Mouse (Mus musculus) midbrain, embryonic 16.5 days (tissue): ENCODE measurements around the gene Rnf39. TPM values are rescaled to one million over a fixed set of nuclear protein-coding genes. Genes with fewer than 3 reads are reported as not detected.
A peak's percentile ranks its signal among the peaks of the same experiment; 100 is the strongest.

Experiments
- ATAC-seq: fragments of 200-750 bp; cut with Nextera tagmentation; 2 replicates; pipeline ENCODE4 v1.8.0; 2017; ENCODE audit warnings: moderate TSS enrichment
- H3K27ac ChIP-seq: fragments of 300-500 bp; sonication (generic); 2 replicates; pipeline ENCODE4 v1.5.1; 2014; ENCODE audit warnings: mild to moderate bottlenecking, low read length, mixed read lengths
- H3K27me3 ChIP-seq: fragments of 300-500 bp; sonication (generic); 2 replicates; pipeline ENCODE4 v1.6.1; 2014; ENCODE audit warnings: low read depth, low read length, mixed read lengths; ENCODE audit not compliant: control insufficient read depth, insufficient read depth
- H3K36me3 ChIP-seq: fragments of 300-500 bp; sonication (generic); 2 replicates; pipeline ENCODE4 v1.6.1; 2014; ENCODE audit warnings: mild to moderate bottlenecking, low read length, moderate library complexity, mixed read lengths; ENCODE audit not compliant: control insufficient read depth, insufficient read depth
- H3K4me1 ChIP-seq: fragments of 300-500 bp; sonication (generic); 2 replicates; pipeline ENCODE4 v1.6.1; 2014; ENCODE audit warnings: mild to moderate bottlenecking, low read length, mixed read lengths; ENCODE audit not compliant: control insufficient read depth, insufficient read depth
- H3K4me2 ChIP-seq: fragments of 300-500 bp; sonication (generic); 2 replicates; pipeline ENCODE4 v1.6.1; 2014; ENCODE audit warnings: mild to moderate bottlenecking, low read length, mixed read lengths
- H3K4me3 ChIP-seq: fragments of 300-500 bp; sonication (generic); 2 replicates; pipeline ENCODE4 v1.5.1; 2014; ENCODE audit warnings: low read depth, mild to moderate bottlenecking, low read length, moderate library complexity, mixed read lengths
- H3K9ac ChIP-seq: fragments of 300-500 bp; sonication (generic); 2 replicates; pipeline ENCODE4 v1.6.1; 2014; ENCODE audit warnings: low read depth, low read length, mixed read lengths
- H3K9me3 ChIP-seq: fragments of 300-500 bp; sonication (generic); replicated peaks from 2 replicates; pipeline ENCODE4 v1.6.1; 2014; ENCODE audit warnings: mild to moderate bottlenecking, low read length, mixed read lengths; ENCODE audit not compliant: control insufficient read depth, poor library complexity, severe bottlenecking
- WGBS: fragments of 180-500 bp; shearing (Covaris S2); extraction: QIAGEN DNeasy Blood & Tissue Kit; methylation state at CpG from one replicate; pipeline ENCODE4 v1.1.7; 2014; 5-methylcytosine and 5-hydroxymethylcytosine counted together
- polyA plus RNA-seq: library from polyadenylated mRNA; unstranded; fragments of >200 nt; fragmentation: Nextera tagmentation; extraction: Ambion mirVana; gene quantifications from 2 replicates; pipeline ENCODE4 v1.2.1, GENCODE M21; 2015

The Rnf39 gene
- polyA plus RNA-seq, 1 experiment from 2014 or later, result 2.0 TPM

DNA sequence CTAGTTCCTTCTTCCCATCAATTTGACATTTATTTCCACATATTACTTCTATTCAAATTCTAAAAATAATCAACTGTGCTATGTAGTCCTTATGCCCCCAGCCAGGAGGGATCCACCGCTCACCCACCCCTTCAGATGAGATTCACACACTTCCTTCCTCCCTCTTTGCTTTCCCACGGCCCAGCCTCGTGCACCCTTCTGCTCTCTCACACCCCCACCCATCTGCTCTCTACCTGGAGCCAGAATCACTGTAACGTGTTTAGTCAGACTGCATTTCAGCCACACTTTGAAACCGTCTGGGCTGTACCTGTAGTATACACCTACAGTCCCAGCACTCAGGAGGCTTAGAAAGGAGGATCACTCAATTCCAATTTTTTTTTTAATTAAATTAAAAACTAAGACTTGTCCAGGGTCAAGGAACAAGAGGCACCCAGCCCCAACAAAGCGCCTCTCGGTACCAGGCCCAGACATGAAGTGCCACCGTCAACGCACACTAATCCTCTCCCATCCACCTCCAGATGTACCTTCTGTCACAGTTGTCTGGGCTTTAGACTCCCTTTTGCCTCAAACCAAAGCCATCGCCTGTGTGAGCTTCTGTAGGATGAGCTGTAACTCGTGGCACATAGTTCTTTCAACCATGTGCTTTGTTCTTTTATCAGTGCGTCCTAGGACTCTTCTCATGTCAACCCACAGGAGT lies 13.3 kb upstream of the Rnf39 start:
- Histone ChIP-seq H3K9me3 (no peaks in the 10 kb centered on the region), H3K36me3 (no peaks in the 10 kb centered on the region), H3K4me2 (no peak overlapping the region), H3K27me3 (no peaks in the 10 kb centered on the region), H3K9ac (no peak overlapping the region), H3K4me1 (no peaks in the 10 kb centered on the region), H3K27ac (no peak overlapping the region), H3K4me3 (no peak overlapping the region)
- no peak for ATAC-seq
- 76% methylated on average over 12 of the region's 12 CpGs for WGBS

DNA sequence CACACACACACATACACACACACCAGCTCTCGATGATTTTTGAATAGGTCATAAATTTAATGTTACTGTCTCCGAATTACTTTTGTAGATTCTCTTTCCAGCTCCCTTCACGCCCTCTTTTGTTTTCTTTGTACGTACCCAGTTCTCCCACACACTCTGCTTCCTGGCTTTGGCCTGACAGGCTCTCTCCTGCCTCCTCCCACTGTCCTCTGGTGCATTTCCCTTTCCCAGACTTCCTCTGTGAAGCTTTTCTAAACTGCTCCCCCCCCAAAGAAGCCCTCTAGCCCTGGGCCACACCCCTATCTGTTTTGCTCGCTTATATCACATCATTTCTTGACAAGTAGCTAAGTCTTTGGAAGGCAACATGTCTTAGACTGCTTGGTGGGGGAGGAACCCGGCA lies 12.5 kb upstream of the Rnf39 start:
- Histone ChIP-seq H3K4me1 (no peaks in the 10 kb centered on the region), H3K36me3 (no peaks in the 10 kb centered on the region), H3K27me3 (no peaks in the 10 kb centered on the region), H3K4me2 (no peak overlapping the region), H3K4me3 (no peak overlapping the region), H3K9ac (no peak overlapping the region), H3K9me3 (no peaks in the 10 kb centered on the region), H3K27ac (no peak overlapping the region)
- ATAC-seq, result no peak
- WGBS, result 85% methylated on average over 6 of the region's 6 CpGs

DNA sequence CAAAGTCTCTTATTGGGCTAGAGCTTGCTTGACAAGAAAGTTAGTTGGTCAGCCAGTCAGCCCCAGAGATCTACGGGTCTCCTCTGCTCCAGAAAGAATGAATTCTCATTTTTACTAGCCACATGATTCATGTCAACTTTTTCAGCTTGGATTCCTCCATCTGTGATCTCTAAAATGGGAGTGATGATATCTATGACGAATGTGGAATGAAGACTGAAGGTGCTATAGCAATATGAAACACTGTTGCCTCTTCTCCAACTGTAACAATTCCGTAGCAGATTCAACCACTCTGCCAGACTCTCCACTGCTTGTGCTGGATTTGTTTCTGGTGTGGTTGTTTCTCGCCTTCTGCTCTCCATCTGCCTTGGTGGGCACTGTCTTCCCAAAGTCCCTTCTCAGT lies 11.6 kb upstream of the Rnf39 start:
- Histone ChIP-seq H3K9me3 (no peaks in the 10 kb centered on the region), H3K27ac (no peak overlapping the region), H3K27me3 (no peaks in the 10 kb centered on the region), H3K4me1 (no peaks in the 10 kb centered on the region), H3K9ac (no peak overlapping the region), H3K36me3 (no peaks in the 10 kb centered on the region), H3K4me3 (no peak overlapping the region), H3K4me2 (no peak overlapping the region)
- WGBS, result 90% methylated on average over 4 of the region's 4 CpGs
- no peak for ATAC-seq

DNA sequence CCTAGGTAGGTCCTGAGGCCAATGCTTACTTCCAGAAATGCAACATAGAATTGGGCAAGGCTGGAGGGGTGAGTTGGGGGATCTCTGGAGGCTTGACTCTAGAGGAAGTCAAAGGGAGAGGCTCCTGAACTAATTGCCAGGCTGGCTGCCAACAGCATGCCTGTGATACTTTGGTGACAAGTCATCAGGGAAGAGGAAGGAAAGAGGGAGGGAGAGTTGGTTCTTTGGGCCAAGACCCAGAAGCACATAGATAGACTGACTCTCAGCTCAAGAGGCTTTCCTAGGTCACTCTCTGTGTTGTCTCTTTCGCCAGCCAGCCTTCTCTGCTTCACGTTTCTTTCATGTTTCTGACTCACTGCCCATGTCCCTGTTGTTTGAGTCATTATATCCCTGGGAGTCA lies 10.9 kb upstream of the Rnf39 start:
- ATAC-seq, result no peak
- Histone ChIP-seq H3K9me3 (no peaks in the 10 kb centered on the region), H3K36me3 (no peaks in the 10 kb centered on the region)

DNA sequence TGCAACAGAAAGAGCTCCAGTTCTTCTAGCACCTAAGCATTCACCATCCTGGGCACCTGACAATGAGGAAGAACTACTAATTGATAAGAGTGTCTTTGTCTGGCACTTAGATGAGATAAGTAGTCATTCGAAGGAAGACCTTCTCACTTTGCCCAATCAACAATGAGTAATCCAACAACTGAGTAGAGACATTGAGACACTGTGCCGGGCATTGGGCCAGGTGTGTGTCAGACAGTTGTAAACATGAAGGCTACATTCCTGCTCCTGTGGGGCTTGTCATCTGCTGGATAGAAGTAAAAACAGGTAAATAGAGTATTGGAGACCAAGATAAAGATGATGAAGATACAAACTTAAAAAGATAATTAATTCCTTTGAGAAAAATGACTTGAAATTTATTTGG lies 4.7 kb upstream of the Rnf39 start:
- no peak overlapping the region for H3K27ac ChIP-seq
- H3K9ac ChIP-seq, result no peak overlapping the region
- H3K4me3 ChIP-seq, result no peak overlapping the region
- H3K36me3 ChIP-seq, result no peaks in the 10 kb centered on the region
- H3K4me2 ChIP-seq, result no peak overlapping the region
- 84% methylated on average over 2 of the region's 2 CpGs for WGBS
- H3K9me3 ChIP-seq, result no peaks in the 10 kb centered on the region
- no peak for ATAC-seq
- H3K27me3 ChIP-seq, result peaks cover 15% of the 10 kb centered on the region
- H3K4me1 ChIP-seq, result peaks cover 3% of the 10 kb centered on the region; the same call in 1 of the 2 replicates

More for the DNA sequence above, 10.9 kb upstream of the Rnf39 start:
- 67% methylated on average over 2 of the region's 2 CpGs for WGBS
- no peaks in the 10 kb centered on the region for H3K27me3 ChIP-seq
- H3K4me1 ChIP-seq, result no peaks in the 10 kb centered on the region
- no peak overlapping the region for H3K4me3 ChIP-seq
- H3K27ac ChIP-seq, result no peak overlapping the region
- H3K9ac ChIP-seq, result no peak overlapping the region
- H3K4me2 ChIP-seq, result no peak overlapping the region

DNA sequence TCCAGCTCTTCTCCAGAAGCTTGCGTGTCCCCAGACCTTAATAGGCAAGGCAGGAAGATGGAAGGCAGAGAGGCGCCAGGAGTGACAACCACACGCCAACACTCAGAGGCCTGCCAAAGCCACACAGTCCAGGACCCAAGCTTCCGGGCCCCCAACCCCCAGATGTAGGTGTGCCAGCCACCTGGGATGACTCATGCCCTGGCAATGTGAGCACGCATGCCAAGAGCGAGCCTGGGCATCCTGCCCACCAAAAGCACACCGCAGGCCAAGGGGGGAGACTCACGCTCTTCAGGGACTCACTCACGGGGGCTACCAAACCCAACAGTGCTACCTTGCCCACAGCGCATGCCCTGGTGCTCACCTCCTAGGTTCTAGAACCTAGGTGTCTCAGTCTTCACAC lies 327 bp upstream of the Rnf39 start:
- Histone ChIP-seq H3K27ac (no peak overlapping the region), H3K4me2 (peak overlapping the region; percentile 70), H3K4me3 (peak overlapping the region; percentile 42), H3K9me3 (no peaks in the 10 kb centered on the region), H3K4me1 (peaks cover 17% of the 10 kb centered on the region), H3K36me3 (no peaks in the 10 kb centered on the region), H3K9ac (no peak overlapping the region; the same call in 1 of the 2 replicates), H3K27me3 (peaks cover 23% of the 10 kb centered on the region)
- WGBS, result 58% methylated on average over 10 of the region's 10 CpGs
- no peak; the same call in 1 of the 2 replicates for ATAC-seq

DNA sequence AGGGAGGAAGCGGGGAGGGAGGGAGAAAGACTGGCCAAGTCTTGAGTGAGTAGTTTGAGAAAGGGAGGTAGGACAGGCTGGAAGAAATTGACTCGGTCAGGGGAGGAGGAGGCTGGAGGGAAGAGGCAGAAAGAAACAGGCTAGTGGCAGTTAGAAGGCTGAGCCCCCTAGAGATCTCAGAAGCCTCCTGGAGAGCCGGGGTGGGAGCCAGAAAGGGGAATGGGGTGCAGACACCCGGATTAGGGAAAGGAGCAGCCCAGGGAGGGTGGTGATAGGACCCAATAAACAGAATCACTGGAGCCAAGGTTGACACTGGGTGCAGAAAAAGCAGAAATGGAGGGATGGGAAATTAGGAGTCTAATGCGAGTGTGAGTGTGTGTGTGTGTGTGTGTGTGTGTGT lies 973 bp downstream of the Rnf39 start:
- WGBS, result 34% methylated on average over 5 of the region's 5 CpGs
- H3K9me3 ChIP-seq, result no peaks in the 10 kb centered on the region
- no peak overlapping the region for H3K27ac ChIP-seq
- no peak for ATAC-seq
- H3K4me2 ChIP-seq, result peak overlapping the region; percentile 70
- peaks cover 17% of the 10 kb centered on the region for H3K4me1 ChIP-seq
- 0 out of 2 replicates have a peak, but pooled peaks cover under 1% of the 10 kb centered on the region for H3K36me3 ChIP-seq
- no peak overlapping the region for H3K9ac ChIP-seq
- H3K27me3 ChIP-seq, result peaks cover 23% of the 10 kb centered on the region
- peak overlapping the region; percentile 42 for H3K4me3 ChIP-seq

DNA sequence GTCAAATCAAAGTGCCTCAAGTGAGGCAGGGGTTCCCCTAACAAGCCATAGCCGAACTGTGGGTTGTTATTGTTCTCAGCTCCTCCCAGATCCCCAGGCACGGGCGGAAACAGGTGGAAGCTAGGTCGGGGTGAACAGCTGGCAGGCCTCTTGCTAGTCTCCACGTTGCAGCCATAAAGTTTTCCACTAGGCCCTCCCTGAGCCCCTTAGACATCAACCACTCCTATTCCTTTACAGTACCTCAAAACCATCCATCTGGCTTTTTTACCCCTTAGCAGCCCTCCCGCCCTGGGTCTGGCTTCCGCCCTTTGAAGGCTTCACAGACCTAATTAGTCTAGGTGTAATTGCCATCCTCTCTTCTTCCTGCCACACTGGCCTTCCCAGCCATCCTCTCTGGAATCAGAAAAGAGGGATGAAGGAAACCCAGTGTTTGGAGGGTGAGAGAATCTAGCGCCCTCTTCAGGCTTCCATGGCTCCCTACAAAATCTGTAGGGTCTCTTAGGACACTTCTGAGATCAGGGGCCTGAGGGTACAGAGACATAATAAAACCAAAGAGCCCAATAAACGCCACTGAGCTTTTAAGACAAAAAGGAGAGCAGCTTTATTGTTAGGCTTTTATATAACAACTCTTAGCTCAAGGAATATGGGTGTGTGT lies 1.5 kb downstream of the Rnf39 start:
- Histone ChIP-seq H3K36me3 (peaks cover 4% of the 10 kb centered on the region; the same call in 1 of the 2 replicates), H3K27ac (no peak overlapping the region), H3K9ac (no peak overlapping the region), H3K4me3 (no peak overlapping the region), H3K27me3 (peaks cover 23% of the 10 kb centered on the region), H3K4me1 (peaks cover 17% of the 10 kb centered on the region), H3K9me3 (no peaks in the 10 kb centered on the region), H3K4me2 (no peak overlapping the region)
- 23% methylated on average over 9 of the region's 9 CpGs for WGBS
- ATAC-seq, result no peak
